Mouse (Mus musculus): ENCODE measurements around the gene Rmnd1.
"Not testable (repeated sequence)": the region's sequence is repeated elsewhere in the genome, so short reads cannot be mapped to it uniquely, and the experiment has no call there.

Gene Rmnd1

GRCm38 (mm10) chr10:4432123-4432931 lies at the start of gene Rmnd1, which contains the start of gene Armt1:
Gene Rmnd1 (minus strand): TSS chr10:4432388.
Gene Armt1 (plus strand): TSS chr10:4432467.
- DNase-seq: peak; percentile 93

DNA sequence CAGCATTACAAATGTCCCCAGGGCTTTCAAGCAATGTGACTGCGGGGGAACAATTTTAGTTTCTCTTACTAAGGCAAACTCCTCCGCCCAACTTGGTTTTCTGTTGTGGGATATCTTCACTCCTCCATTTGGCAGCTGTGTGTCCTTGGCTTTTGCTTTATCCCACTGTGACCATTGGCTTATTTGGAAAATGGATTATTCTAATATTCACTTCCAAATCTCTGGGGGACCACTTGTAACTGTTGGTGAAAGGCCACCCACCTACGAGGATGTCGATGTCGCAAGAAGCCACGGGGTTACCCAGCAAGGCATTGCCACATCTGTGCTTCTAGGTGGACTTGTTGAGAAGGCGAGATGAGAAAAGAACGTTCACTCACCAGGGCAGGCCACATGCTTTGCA lies 49.5 kb upstream of the Rmnd1 start:
- no peak for DNase-seq

GRCm38 (mm10) chr10:4480929-4481328 lies 48.7 kb upstream of the Rmnd1 start:
- DNase-seq: no peak

GRCm38 (mm10) chr10:4476604-4477003 lies 44.4 kb upstream of the Rmnd1 start:
- no peak for DNase-seq

DNA sequence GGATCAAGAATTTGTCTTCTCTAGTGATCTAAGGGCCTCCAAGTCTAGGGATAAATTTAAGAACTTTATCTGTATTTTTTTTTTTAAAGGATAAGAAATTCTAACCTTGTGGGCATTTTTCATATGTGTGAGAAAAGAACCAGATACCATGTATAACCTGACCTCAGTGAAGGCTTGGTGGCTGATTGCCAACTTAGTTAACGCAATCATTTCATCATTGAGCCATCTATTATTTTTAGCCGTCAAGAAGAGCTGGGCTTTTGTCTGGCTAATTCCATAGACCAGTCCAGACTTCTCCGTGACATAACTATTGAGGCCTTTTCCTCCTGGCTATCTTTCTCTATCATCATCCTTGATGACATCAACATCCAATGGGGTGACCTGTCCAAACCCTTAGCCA lies 43.2 kb upstream of the Rmnd1 start:
- DNase-seq: no peak

DNA sequence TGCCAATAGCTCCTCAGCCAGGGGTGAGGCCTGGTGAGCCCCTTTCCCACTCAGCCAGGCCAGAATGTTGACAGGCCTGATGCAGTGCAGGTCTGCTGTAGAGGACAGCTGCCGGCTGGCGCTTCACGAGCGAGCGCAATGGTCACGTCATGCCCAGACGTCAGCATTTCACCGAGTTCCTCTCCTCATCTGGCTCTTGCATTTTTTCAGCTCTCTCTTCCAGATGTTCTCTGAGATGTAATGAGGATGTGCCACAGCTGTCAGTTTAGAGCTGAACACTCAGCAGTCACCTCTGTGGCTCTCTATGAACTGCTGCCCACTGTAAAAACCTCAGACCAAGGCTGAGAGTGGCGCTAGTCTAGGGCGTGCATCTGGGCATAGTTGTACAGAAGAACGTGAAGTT lies 41.4 kb upstream of the Rmnd1 start:
- no peak for DNase-seq

GRCm38 (mm10) chr10:4469406-4469805 lies 37.2 kb upstream of the Rmnd1 start:
- no peak for DNase-seq

GRCm38 (mm10) chr10:4465799-4466198 lies 33.6 kb upstream of the Rmnd1 start:
- no peak for DNase-seq

DNA sequence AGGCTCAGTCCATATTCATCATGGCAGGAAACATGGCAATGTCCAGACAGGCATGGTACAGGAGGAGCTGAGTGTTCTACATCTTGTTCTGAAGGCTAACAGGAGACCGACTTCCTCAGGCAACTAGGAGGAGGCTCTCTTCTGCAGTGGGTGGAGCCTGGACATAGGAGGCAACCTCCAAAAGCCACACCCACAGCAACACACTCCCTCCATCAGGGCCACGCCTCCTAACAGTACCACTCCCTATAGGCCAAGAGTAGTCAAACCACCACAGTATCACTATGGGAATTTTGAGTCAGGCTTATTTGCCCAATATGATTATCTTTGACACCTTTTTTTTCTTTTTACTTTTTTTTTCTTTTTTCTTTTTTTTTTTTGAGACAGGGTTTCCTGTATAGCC lies 28.0 kb upstream of the Rmnd1 start:
- no peak for DNase-seq

DNA sequence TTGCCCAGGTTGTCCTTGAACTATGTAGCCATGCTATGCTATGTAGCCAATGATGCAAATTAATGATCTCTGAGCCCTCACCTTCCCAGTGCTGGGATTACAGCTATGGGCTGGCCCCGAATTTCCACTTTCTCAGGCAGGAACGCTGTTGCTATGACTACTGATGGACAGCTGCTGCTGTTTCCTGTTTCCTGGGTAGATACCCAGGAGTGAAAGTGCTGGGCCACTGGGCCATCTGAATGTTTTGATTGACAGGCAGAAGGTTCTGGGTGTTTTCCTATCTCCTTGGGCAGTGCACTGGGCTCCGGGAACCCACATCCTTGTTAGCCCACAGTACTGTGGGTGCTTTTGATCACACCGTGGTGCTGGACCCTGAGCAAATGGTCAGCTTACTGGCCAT lies 24.2 kb upstream of the Rmnd1 start:
- DNase-seq: no peak

DNA sequence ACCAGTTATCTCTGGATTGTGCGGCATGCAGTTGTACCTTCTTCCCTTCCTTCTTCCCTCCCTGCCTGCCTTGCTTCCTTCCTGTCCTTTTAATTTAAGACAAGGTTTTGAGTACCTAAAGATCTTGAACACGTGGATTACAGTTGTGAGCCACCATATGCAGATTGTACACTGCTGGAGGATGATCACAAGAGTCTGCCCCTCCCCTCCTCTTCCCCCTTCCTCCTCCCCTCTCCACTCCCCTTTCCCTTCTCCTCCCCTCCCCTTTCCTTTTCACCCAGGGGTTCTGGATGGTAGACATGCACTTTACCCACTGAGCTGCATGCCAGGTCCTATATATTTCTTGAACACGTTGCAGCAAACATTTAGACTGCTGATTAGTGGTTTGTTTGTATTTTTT lies 3.2 kb upstream of the Rmnd1 start:
- no peak for DNase-seq

GRCm38 (mm10) chr10:4433871-4434270 lies 1.7 kb upstream of the Rmnd1 start:
- DNase-seq: not testable (repeated sequence)

DNA sequence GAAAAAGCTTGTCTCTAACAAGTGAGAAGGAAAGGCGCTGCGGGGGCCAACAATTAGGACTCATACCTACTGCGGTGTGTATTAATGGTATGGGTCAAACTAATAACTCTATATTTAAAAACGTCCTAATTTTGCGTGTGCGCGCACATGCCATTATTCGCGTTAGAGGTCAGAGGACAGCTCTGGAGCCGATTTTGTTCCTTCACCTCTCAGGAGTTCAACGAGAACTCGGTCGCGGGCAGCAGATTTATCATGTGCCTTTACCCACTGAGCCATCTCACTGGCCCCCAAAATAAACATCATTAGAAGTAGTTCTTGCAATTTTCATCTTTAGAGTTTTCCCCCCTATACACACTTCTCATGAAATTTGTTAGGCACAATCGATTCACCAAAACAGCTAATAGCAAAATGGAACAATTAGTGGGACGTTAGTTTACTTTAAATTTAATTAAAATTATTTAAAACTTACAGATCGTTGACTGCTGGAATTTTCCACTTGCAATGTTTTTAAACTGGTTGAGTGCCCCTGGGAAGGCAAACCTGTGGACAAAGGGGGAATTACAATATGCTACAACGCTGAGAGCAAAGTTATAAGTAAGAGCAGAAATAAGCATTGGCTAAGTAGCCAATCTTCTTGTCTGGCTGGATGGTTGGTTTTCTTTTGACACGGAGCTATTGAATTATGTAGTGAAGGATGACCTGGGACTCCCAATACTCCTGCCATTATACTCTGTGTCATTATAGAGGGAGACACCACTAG lies 988 bp upstream of the Rmnd1 start:
- peak; percentile 44 for DNase-seq

- DNase-seq: no peak
These were observed 454 bp downstream of the Rmnd1 start for GRCm38 (mm10) chr10:4431746-4432122.

DNA sequence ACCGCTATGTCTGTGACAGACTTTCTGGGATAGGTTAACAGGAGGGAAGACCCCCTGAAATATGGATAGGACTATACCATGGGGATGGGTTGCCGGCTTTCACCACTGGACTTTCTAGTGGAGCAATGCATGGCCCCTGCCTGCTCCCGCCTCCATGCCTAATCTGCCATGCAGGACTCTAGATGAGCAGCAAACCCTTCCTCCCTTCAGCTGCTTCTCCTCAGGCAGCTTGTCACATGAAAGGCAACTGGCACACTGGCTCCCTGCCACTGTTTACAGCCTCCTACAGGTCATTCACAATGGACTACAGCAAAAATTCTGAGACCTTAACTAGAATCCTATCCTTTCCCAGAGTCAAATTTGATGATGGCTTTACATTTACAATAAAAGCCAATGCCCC lies 1.4 kb downstream of the Rmnd1 start:
- DNase-seq: peak; percentile 53

DNA sequence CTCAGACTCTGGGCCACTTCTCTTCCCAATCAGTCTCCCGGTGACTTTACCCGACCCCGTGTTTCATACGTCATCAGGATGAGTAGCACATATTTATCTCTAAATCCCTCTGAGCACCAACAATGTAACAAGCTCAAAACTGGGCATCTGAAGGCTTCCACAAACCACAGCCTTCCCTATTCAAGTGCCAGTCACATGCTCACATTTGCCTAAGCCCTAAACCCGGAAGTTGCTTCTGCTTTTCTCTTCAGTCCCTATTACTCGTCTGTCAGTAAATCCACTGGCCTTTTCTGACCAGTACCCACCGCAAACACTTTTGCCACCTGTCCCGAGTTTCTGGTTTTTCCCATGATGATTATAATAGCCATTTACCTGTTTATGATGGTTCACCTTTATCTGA lies 1.8 kb downstream of the Rmnd1 start:
- no peak for DNase-seq

- no peak for DNase-seq
These were observed 6.9 kb downstream of the Rmnd1 start for GRCm38 (mm10) chr10:4425245-4425644.

DNA sequence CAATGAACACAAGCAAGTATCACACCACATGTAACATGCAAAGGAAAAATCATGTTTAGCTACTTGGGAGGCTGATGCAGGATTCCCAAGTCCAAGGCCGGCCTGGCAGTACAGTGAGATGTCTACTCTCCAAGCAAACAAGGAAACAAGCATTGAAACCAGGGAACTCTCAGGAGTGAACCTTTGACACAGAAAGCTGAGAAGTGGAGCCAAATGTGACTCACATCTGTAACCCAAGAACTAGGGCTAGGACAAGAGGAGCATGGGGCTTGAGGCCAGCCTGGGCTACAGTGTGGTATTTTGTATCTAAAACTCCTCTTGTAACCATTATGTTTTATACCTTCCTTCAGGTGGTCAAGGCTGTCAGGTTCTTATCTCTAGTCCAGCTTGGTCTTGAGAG lies 25.0 kb downstream of the Rmnd1 start:
- DNase-seq: no peak

GRCm38 (mm10) chr10:4405511-4405910 lies 26.7 kb downstream of the Rmnd1 start:
- DNase-seq: no peak

GRCm38 (mm10) chr10:4404895-4405491 lies 27.2 kb downstream of the Rmnd1 start:
- peak; percentile 73 for DNase-seq

- DNase-seq: no peak
These were observed 34.1 kb downstream of the Rmnd1 start for GRCm38 (mm10) chr10:4398058-4398457.

GRCm38 (mm10) chr10:4395321-4395720 lies 36.9 kb downstream of the Rmnd1 start:
- no peak for DNase-seq

GRCm38 (mm10) chr10:4391851-4392250 lies 40.3 kb downstream of the Rmnd1 start:
- peak; percentile 58 for DNase-seq

GRCm38 (mm10) chr10:4391076-4391475 lies 41.1 kb downstream of the Rmnd1 start:
- DNase-seq: no peak
